ENCODE assay signal across 23 mouse cellular contexts in the genomic region with DNA sequence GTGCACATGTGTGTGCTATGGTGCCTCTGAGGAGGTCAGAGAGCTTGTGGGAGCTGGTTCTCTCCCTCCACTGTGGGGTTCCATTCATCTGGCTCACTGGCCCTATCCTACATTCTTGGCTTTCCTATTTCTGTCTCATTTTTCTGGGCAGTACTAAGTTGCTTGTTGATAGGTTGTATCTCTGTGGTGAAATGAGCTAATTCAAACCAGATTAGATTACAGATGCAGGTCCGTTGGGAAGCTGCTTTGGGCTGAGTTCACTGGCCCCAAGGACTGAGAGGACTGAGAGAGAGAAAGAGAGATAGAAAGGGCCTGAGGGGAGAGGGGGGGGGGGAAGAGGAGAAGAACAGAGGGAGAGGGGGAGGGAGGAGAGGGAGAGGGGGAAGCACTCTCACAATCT.
"Had no signal": no experiment of that assay in that cellular context is flagged by ENCODE, and none has a peak within 500 bp of the region (broad histone marks: within the 10 kb centered on the region; RNA-seq: fewer than 3 reads in every experiment).

No protein-coding gene starts in this region.

- H3K9me3 ChIP-seq: hindbrain, embryonic 12.5 days; intestine, embryonic 15.5 days; kidney, embryonic 15.5 days; limb, embryonic 13.5 days; limb, embryonic 15.5 days; liver, embryonic 12.5 days had no signal

- H3K36me3 ChIP-seq: hindbrain, embryonic 10.5 days; hindbrain, embryonic 12.5 days; intestine, embryonic 15.5 days; kidney, embryonic 15.5 days; limb, embryonic 13.5 days; limb, embryonic 15.5 days; liver, embryonic 12.5 days had no signal

- H3K4me3 ChIP-seq: gastrocnemius, adult 2 months; heart, adult 2 months; hindbrain, embryonic 10.5 days; hindbrain, embryonic 12.5 days; intestine, embryonic 15.5 days; kidney, embryonic 15.5 days; limb, embryonic 13.5 days; limb, embryonic 15.5 days; liver, embryonic 12.5 days had no signal

- H3K27me3 ChIP-seq: hindbrain, embryonic 12.5 days; intestine, embryonic 15.5 days; kidney, embryonic 15.5 days; limb, embryonic 13.5 days; limb, embryonic 15.5 days; liver, embryonic 12.5 days had no signal

- H3K4me1 ChIP-seq: liver, embryonic 12.5 days had no signal

- DNase-seq: gastrocnemius, adult 2 months; gastrocnemius, postnatal 10 days; gastrocnemius, postnatal 25 days; heart, adult 2 months; heart, postnatal 14 days; heart, postnatal 36 days; kidney, adult 18-20 months; kidney, adult 9 months; kidney, postnatal 14 days; kidney, postnatal 36 days; layer of hippocampus, adult 9-11 months; layer of hippocampus, postnatal 36 days; left cerebral cortex, postnatal 4 days had no signal

- H3K27ac ChIP-seq: gastrocnemius, adult 2 months; heart, adult 2 months; hindbrain, embryonic 14.5 days; intestine, embryonic 15.5 days; kidney, embryonic 15.5 days; kidney, postnatal 0 days; limb, embryonic 13.5 days; limb, embryonic 15.5 days; liver, embryonic 12.5 days; liver, embryonic 14.5 days had no signal
